Mouse (Mus musculus) urinary bladder, postnatal 0 days (tissue): ENCODE results near the gene Slc38a11. TPM values are rescaled to one million over a fixed set of nuclear protein-coding genes. Genes with fewer than 3 reads are reported as not detected.

Experiments used
- microRNA-seq: library from miRNA; unstranded; fragments of <30 nt; microRNA quantifications from one replicate; pipeline ENCODE4, GENCODE M21; 2016
- polyA plus RNA-seq: library from polyadenylated mRNA; unstranded; fragments of >200 nt; fragmentation: Nextera tagmentation; extraction: Ambion mirVana; gene quantifications from 2 replicates; pipeline ENCODE4 v1.2.1, GENCODE M21; 2015

Gene Slc38a11
- 0.22 and 0.60 TPM in 2 replicates for polyA plus RNA-seq

GRCm38 (mm10) chr2:65363828-65364497 lies at the start of gene Slc38a11:
Slc38a11 (minus strand) TSS chr2:65364034.

Small RNA genes within 50 kb of the gene (microRNA-seq; reads per million reads assigned to microRNA genes)
- not detected for gene Mir6337

Other genes starting within 250 kb of the Slc38a11 start
- gene Cobll1, start 124.6 kb downstream of the Slc38a11 start, polyA plus RNA-seq, result 7.4 and 10.3 TPM in 2 replicates
- 0.02 and 0.06 TPM in 2 replicates for gene Scn3a, start 203.6 kb upstream of the Slc38a11 start, polyA plus RNA-seq